Mouse (Mus musculus) forebrain, embryonic 15.5 days (tissue): ENCODE results near the gene Trim7. TPM values are rescaled to one million over a fixed set of nuclear protein-coding genes. Genes with fewer than 3 reads are reported as not detected.

Experiments used
- ATAC-seq: fragments of 200-750 bp; cut with Nextera tagmentation; replicated peaks from 2 replicates; pipeline ENCODE4 v1.8.0; 2017; ENCODE audit warnings: mild to moderate bottlenecking, moderate TSS enrichment, moderate library complexity
- H3K27ac ChIP-seq: fragments of 300-500 bp; sonication (generic); replicated peaks from 2 replicates; pipeline ENCODE4 v1.5.1; 2015; ENCODE audit warnings: mild to moderate bottlenecking, inconsistent platforms
- H3K27me3 ChIP-seq: fragments of 300-500 bp; sonication (generic); 2 replicates; pipeline ENCODE4 v1.6.1; 2015; ENCODE audit warnings: inconsistent platforms
- H3K36me3 ChIP-seq: fragments of 300-500 bp; sonication (generic); 2 replicates; pipeline ENCODE4 v1.6.1; 2015; ENCODE audit warnings: mild to moderate bottlenecking, inconsistent platforms
- H3K4me1 ChIP-seq: fragments of 300-500 bp; sonication (generic); 2 replicates; pipeline ENCODE4 v1.6.1; 2015; ENCODE audit warnings: inconsistent platforms
- H3K4me2 ChIP-seq: fragments of 300-500 bp; sonication (generic); replicated peaks from 2 replicates; pipeline ENCODE4 v1.6.1; 2015; ENCODE audit warnings: mild to moderate bottlenecking, inconsistent platforms
- H3K4me3 ChIP-seq: fragments of 300-500 bp; sonication (generic); 2 replicates; pipeline ENCODE4 v1.5.1; 2015; ENCODE audit warnings: mild to moderate bottlenecking, inconsistent platforms
- H3K9ac ChIP-seq: fragments of 300-500 bp; sonication (generic); replicated peaks from 2 replicates; pipeline ENCODE4 v1.6.1; 2015; ENCODE audit warnings: mild to moderate bottlenecking, inconsistent platforms
- H3K9me3 ChIP-seq: fragments of 300-500 bp; sonication (generic); 2 replicates; pipeline ENCODE4 v1.6.1; 2016; ENCODE audit warnings: inconsistent platforms
- WGBS: fragments of 180-500 bp; shearing (Covaris S2); methylation state at CpG from one replicate; pipeline ENCODE4 v1.1.7; 2015; ENCODE audit warnings: mixed read lengths; 5-methylcytosine and 5-hydroxymethylcytosine counted together
- polyA plus RNA-seq: library from polyadenylated mRNA; unstranded; fragments of >200 nt; fragmentation: Nextera tagmentation; extraction: Ambion mirVana; gene quantifications from 2 replicates; pipeline ENCODE4 v1.2.1, GENCODE M21; 2015

The Trim7 gene
- polyA plus RNA-seq, 1 experiment from 2014 or later, result 1.7 TPM

DNA sequence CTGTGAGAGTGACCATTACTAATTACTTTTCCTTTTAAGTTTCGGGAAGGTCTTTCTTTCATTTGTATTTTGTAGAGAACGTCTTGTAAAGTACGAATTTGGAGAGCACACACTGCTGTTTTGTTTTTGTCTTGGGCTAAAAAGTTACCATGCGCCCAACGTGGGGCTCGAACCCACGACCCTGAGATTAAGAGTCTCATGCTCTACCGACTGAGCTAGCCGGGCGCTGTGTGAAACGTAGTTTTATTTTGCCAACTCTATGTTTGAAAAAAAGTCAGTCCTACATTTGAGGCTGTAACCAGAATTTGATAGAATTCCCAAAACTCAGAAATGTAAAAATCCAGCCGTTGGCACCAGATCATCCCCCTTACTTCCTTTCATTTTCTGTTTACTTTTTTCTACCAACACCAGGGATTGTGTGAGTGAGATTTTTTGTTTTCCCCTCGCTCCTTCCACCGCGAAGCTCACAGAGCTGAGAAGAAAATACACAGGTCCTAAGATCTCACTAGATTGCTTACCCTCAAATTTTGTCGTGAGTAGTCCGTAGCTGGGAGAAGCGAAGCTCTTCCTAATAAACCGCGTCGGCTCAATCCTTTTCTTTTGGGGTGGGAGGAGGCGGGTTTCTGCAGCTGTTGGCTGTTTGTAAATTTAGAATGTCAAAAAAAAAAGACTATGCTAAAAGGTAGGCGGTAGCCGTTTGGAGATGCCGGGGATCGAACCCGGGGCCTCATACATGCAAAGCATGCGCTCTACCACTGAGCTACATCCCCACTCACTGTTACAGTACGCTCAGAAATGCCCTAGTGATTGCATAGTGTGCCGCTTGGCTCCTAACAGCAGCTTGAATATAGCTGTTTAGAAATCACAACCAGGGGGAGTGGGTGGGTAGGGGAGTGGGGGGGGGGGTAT, 8.0 kb downstream of the Trim7 start:
- WGBS, result under 1% methylated on average over 30 of the region's 30 CpGs
- Histone ChIP-seq H3K9ac (peak overlapping the region; percentile 61), H3K27ac (peak overlapping the region; percentile 83), H3K36me3 (no peaks in the 10 kb centered on the region), H3K9me3 (no peaks in the 10 kb centered on the region), H3K4me3 (peak overlapping the region; percentile 69), H3K4me2 (peak overlapping the region; percentile 49), H3K4me1 (peaks cover 22% of the 10 kb centered on the region), H3K27me3 (no peaks in the 10 kb centered on the region)
- peak; percentile 91 for ATAC-seq

DNA sequence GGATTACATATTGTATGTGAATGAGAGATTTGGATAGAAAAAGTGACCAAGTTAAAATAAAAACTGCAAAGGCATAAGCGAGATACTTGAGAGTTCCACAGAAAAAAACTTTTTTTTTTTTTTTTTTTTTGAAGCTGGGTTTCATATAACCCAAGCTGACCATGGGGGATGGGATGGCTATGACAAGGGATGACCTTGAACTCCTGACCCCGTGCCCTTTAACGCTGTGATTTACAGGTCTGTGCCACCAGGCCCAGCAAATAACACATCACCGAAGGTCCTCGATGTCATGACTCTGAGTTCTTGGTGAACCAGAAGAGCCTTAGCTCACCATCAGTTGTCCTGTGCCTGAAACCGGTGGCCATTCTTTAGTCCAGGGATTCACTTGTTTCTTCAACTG, 10.0 kb downstream of the Trim7 start:
- Histone ChIP-seq H3K27me3 (no peaks in the 10 kb centered on the region), H3K4me1 (peaks cover 22% of the 10 kb centered on the region), H3K4me2 (no peak overlapping the region), H3K9me3 (no peaks in the 10 kb centered on the region), H3K4me3 (no peak overlapping the region), H3K9ac (no peak overlapping the region), H3K27ac (no peak overlapping the region), H3K36me3 (no peaks in the 10 kb centered on the region)
- no peak for ATAC-seq
- 77% methylated on average over 6 of the region's 6 CpGs for WGBS

DNA sequence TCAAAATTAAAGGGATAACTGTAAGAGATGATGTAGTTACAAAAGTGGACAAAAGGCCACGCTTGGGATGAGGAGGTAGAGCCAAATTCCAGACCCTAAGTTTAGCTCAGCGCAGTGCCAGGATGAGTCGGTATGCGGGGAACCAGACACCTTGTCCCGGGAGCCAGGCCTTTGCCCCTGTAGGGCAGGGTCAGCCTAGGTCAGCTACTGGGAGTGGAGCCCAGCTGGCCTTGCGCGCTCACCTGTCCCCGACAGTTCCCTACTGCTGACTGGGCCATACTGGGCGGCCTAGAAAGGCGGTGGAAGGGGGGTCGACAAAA, 11.0 kb downstream of the Trim7 start:
- Histone ChIP-seq H3K27me3 (no peaks in the 10 kb centered on the region), H3K4me3 (peak overlapping the region; percentile 97), H3K4me1 (peaks cover 22% of the 10 kb centered on the region), H3K9ac (peak overlapping the region; percentile 75), H3K36me3 (no peaks in the 10 kb centered on the region), H3K9me3 (no peaks in the 10 kb centered on the region), H3K27ac (0 out of 2 replicates have a peak overlapping the region, but pooled peaks have one; percentile 63), H3K4me2 (peak overlapping the region; percentile 89)
- 0 out of 2 replicates have a peak, but pooled peaks have one; percentile 0 for ATAC-seq
- 9% methylated on average over 11 of the region's 11 CpGs for WGBS

DNA sequence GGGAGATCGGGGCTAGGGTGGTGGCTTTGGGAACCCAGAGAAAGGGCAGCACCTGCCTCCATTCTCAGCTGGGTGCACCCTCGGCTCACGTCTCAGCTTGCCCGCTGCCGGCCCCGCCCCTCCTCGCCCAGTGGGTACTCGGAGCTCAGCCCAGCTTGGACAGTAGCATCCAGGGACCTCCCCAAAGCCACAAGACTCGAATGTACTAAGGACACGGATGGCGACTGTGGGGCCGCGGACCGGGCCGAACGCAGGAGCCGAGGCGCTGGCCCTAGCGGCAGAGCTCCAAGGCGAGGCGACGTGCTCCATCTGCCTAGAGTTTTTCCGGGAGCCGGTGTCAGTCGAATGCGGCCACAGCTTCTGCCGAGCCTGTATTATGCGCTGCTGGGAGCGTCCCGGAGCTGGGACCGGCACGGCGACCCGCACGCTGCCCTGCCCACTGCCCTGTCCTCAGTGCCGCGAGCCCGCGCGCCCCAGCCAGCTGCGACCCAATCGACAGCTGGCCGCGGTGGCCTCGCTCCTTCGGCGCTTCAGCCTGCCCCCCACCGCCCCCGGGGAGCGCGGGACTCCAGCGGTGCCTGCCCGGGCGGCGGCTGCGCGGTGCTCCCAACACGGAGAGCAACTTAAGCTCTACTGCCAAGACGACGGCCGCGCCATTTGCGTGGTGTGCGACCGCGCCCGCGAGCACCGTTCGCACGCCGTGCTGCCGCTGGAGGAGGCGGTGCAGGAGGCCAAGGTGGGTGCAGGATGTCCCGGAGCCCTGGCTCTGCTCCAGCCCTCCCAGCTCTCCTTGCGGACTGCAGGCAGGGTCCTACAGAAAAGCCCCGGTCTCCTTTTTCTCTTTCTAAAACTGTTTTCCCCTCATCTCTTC, 11.6 kb downstream of the Trim7 start:
- WGBS, result under 1% methylated on average over 77 of the region's 77 CpGs
- H3K9ac ChIP-seq, result peak overlapping the region; percentile 75

DNA sequence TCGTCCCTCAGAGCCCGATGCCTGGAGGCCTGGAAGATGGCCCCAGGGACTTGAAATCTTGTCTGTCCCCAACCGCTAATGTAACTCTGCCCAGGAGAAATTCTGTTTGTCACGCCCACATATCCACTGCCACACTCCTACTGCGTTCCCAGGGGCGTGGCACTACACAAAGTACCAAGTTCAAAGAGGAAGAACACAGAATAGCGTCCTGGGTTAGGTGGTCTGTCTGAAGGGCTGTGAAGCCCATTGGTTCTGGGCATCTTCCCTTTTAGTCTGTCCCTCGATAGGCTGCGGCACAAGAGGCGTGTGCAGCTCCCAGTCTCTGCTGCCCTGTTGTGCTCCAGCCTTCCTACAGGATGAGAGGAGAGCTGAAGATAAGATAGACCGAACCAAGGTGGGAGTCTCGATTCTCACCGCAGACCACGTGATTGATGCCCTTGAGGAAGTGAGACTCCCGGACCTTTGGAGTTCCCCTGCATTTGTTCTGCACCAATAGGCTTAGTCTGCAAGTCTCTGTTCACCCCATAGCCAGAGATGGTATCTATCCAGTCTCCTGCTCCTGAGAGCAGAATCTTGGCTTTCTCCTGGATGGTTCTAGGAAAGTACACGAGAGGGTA, 12.3 kb downstream of the Trim7 start:
- Histone ChIP-seq H3K4me3 (peak overlapping the region; percentile 97), H3K9me3 (no peaks in the 10 kb centered on the region), H3K9ac (peak overlapping the region; percentile 75), H3K4me1 (peaks cover 22% of the 10 kb centered on the region), H3K27ac (peak overlapping the region; percentile 63), H3K36me3 (no peaks in the 10 kb centered on the region), H3K4me2 (peak overlapping the region; percentile 89), H3K27me3 (no peaks in the 10 kb centered on the region)
- ATAC-seq, result peak; percentile 14; the same call in 1 of the 2 replicates
- 2% methylated on average over 16 of the region's 16 CpGs for whole genome bisulfite sequencing

More for the DNA sequence above, 11.6 kb downstream of the Trim7 start:
- Histone ChIP-seq H3K9me3 (no peaks in the 10 kb centered on the region), H3K27ac (peak overlapping the region; percentile 63), H3K4me2 (peak overlapping the region; percentile 89), H3K27me3 (no peaks in the 10 kb centered on the region), H3K4me1 (peaks cover 22% of the 10 kb centered on the region), H3K36me3 (no peaks in the 10 kb centered on the region), H3K4me3 (peak overlapping the region; percentile 97)
- ATAC-seq, result peak; percentile 36

DNA sequence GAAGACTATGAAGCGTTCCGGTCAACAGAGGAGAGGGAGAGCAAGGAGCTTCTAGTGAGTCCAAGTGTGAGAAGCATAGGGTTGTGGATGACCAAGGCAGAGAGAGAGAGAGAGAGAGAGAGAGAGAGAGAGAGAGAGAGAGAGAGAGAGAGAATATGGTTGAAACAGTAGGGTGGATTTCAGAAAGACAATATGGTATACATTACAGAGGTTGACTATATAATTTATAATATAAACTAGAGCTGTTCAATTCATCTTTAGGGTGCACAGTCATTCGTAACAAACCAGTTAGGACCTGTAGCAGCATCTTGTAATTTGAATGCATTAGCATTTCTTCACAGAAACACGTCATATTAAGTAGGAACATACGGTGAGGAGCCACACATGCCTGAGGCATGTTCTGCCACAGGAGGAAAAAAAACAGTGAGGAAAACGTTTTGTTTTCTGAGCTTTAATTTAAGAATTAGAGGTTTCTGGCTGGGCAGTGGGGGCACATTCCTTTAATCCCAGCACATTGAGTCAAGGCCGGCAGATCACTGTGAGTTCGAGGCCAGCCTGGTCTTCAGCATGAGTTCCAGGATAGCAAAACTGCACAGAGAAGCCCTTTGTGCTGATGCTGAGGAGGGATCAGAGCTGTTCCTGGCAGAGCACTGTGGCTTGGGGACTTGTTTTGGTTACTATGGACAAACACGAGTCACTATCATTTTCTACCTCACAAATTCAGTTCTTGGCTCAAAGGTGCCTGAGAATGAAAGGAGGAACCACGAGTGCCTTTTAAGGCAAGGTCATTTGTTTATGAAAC, 13.1 kb downstream of the Trim7 start:
- Histone ChIP-seq H3K27me3 (no peaks in the 10 kb centered on the region), H3K9ac (0 out of 2 replicates have a peak overlapping the region, but pooled peaks have one; percentile 75), H3K4me3 (peak overlapping the region; percentile 97; the same call in 1 of the 2 replicates), H3K4me2 (peak overlapping the region; percentile 89), H3K4me1 (peaks cover 19% of the 10 kb centered on the region), H3K9me3 (no peaks in the 10 kb centered on the region), H3K27ac (no peak overlapping the region), H3K36me3 (no peaks in the 10 kb centered on the region)
- 70% methylated on average over 10 of the region's 10 CpGs for WGBS
- no peak for ATAC-seq

DNA sequence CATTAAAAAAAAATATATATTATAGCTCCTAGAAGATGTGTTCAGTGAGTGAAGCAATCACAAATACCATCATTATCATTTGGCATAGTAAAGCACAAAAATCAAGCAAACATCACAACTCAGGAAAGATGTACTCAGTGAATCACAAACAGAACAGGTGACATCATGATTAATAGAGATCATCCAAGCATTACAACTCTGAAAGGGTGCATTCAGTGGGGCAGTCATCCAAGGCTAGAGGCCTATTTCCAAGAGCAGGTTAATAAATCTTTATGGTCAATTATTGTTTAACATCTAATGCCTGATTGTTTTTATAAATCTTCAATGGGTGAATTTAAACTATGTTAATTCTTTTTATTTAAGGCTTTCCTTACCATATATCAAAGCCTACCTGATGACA, 14.9 kb downstream of the Trim7 start:
- H3K9ac ChIP-seq, result no peak overlapping the region
- peaks cover 14% of the 10 kb centered on the region for H3K4me1 ChIP-seq
- H3K36me3 ChIP-seq, result no peaks in the 10 kb centered on the region
- H3K9me3 ChIP-seq, result no peaks in the 10 kb centered on the region
- ATAC-seq, result no peak
- H3K27ac ChIP-seq, result no peak overlapping the region
- no peaks in the 10 kb centered on the region for H3K27me3 ChIP-seq
- no peak overlapping the region for H3K4me2 ChIP-seq
- no peak overlapping the region for H3K4me3 ChIP-seq

DNA sequence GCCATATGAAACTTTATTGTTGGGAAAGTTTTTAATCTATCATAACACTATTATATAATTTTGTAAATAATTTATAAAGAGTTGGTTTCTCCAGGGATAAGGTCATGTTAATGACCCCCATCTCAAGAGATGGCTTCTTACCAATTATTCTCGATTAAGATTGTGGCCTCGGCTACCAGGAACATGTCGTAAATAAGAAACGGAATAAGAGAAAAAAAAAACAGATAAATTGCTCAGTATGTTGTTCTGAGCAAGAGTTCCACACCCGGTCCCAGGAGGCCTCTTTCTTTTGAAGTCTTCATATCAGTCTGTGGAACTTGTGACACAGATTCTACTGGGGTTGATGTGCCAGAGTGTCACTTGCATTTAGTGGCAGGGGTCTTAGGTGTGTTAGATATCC, 15.3 kb downstream of the Trim7 start:
- Histone ChIP-seq H3K27ac (no peak overlapping the region), H3K4me1 (peaks cover 14% of the 10 kb centered on the region), H3K9ac (no peak overlapping the region), H3K9me3 (no peaks in the 10 kb centered on the region), H3K4me3 (no peak overlapping the region), H3K36me3 (no peaks in the 10 kb centered on the region), H3K4me2 (no peak overlapping the region), H3K27me3 (no peaks in the 10 kb centered on the region)
- ATAC-seq, result no peak
- 85% methylated on average over 5 of the region's 5 CpGs for WGBS

DNA sequence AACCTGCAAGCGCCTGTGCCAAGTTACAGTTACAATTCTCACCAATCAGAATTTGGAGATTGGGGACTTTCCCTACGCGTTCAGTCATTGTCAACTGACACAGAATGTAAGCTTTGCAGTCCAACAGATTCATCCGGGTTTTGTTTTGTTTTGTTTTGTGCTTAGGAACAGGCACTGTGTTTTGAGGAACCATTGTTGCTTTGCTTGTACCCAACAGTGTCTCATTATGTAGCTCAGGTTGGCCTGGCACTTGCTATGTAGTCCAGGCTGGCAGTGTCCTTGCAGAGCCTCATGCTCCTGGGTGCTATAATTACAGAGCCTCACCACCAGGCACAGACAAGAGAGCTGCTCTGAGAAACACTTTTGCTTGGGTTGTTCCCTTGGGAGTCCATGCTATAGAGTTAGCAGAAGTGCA, 16.4 kb downstream of the Trim7 start:
- WGBS, result 82% methylated on average over 4 of the region's 4 CpGs
- no peak overlapping the region for H3K4me2 ChIP-seq
- no peak overlapping the region for H3K4me3 ChIP-seq
- no peaks in the 10 kb centered on the region for H3K27me3 ChIP-seq
- H3K27ac ChIP-seq, result no peak overlapping the region
- H3K9me3 ChIP-seq, result no peaks in the 10 kb centered on the region
- no peak overlapping the region for H3K9ac ChIP-seq
- ATAC-seq, result no peak
- no peaks in the 10 kb centered on the region for H3K36me3 ChIP-seq
- peaks cover 7% of the 10 kb centered on the region for H3K4me1 ChIP-seq

DNA sequence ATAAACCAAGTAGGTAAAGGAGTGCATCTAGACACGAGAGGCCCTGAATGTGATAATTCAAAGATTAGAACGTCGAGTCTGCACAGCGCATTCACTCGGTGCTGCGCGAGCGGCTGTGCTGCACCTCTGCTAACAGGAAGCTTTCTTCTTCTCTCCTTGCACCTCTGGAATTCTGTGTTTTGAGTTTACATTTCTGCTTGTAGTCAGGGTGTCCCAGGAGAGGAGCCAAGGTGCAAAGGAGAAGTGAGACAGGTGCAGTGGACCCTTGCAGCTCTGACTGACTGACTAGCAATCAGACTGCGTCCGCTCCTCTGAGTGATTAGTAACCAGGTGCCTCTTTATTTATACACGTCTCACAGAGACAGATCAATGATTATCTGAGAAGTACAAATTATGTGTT, 17.3 kb downstream of the Trim7 start:
- Histone ChIP-seq H3K27ac (no peak overlapping the region), H3K4me1 (peaks cover 5% of the 10 kb centered on the region), H3K4me2 (no peak overlapping the region), H3K4me3 (no peak overlapping the region), H3K9ac (no peak overlapping the region), H3K9me3 (no peaks in the 10 kb centered on the region), H3K27me3 (no peaks in the 10 kb centered on the region), H3K36me3 (no peaks in the 10 kb centered on the region)
- ATAC-seq, result no peak
- WGBS, result 82% methylated on average over 11 of the region's 11 CpGs

DNA sequence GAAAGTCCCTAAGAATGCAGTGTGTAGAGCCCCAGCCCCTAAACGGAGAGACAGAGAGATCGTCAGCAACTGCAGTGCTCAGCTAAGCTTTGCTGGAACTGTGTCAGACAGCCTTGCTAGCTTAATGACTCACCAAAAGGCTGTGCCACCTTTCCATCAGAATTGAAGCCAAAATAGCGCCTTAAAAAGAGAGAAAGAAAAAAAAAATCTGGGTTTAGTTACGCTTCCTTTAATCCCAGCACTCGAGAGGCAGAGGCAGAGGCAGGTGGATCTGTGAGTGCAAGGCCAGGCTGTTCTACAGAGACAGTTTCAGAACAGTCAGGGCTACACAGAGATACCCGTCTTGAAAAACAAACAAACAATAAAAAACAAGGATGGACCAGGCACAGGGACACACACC, 18.4 kb downstream of the Trim7 start:
- Histone ChIP-seq H3K4me3 (no peak overlapping the region), H3K4me2 (no peak overlapping the region), H3K9me3 (no peaks in the 10 kb centered on the region), H3K27me3 (no peaks in the 10 kb centered on the region), H3K36me3 (no peaks in the 10 kb centered on the region), H3K27ac (no peak overlapping the region), H3K4me1 (no peaks in the 10 kb centered on the region), H3K9ac (no peak overlapping the region)
- WGBS, result 55% methylated on average over 6 of the region's 6 CpGs
- ATAC-seq, result no peak
